Mouse (Mus musculus) liver, adult 2 months (tissue): ENCODE data around the gene Pgd. TPM values are rescaled to one million over a fixed set of nuclear protein-coding genes. Genes with fewer than 3 reads are reported as not detected.
"Not testable (repeated sequence)": the region's sequence is repeated elsewhere in the genome, so short reads cannot be mapped to it uniquely, and the experiment has no call there.

Source experiments
- DNase-seq: peaks from one replicate; pipeline ENCODE4 v3.0.0-alpha.2; 2011; ENCODE audit warnings: low read depth, low spot score; ENCODE audit errors: extremely low read depth
- H3K27ac ChIP-seq: fragments of 200-500 bp; replicated peaks from 2 replicates; pipeline ENCODE4 v1.5.1; 2012; ENCODE audit warnings: low read depth, mild to moderate bottlenecking, control low read depth, inconsistent platforms, low read length; ENCODE audit not compliant: insufficient read depth
- H3K27me3 ChIP-seq: fragments of 200-500 bp; 2 replicates; pipeline ENCODE4 v1.6.1; 2012; ENCODE audit warnings: mild to moderate bottlenecking, moderate library complexity, low read length, inconsistent platforms; ENCODE audit not compliant: control insufficient read depth, insufficient read depth
- H3K36me3 ChIP-seq: fragments of 200-500 bp; 2 replicates; pipeline ENCODE4 v1.6.1; 2012; ENCODE audit warnings: low read length, inconsistent platforms; ENCODE audit not compliant: control insufficient read depth, insufficient read depth
- H3K4me1 ChIP-seq: fragments of 200-500 bp; 2 replicates; pipeline ENCODE4 v1.6.1; 2011; ENCODE audit warnings: low read length; ENCODE audit not compliant: control insufficient read depth, insufficient read depth
- H3K4me3 ChIP-seq: fragments of 200-500 bp; 2 replicates; pipeline ENCODE4 v1.5.1; 2011; ENCODE audit warnings: low read depth, mild to moderate bottlenecking, control low read depth, low read length, moderate library complexity; ENCODE audit not compliant: insufficient read depth
- H3K79me2 ChIP-seq: fragments of 200-500 bp; 2 replicates; pipeline ENCODE4 v1.6.1; 2012; ENCODE audit warnings: inconsistent platforms, mild to moderate bottlenecking, low read length, moderate library complexity; ENCODE audit not compliant: control insufficient read depth, insufficient read depth
- H3K9ac ChIP-seq: fragments of 200-500 bp; 2 replicates; pipeline ENCODE4 v1.6.1; 2012; ENCODE audit warnings: low read depth, mild to moderate bottlenecking, control low read depth, inconsistent platforms, low read length
- CTCF ChIP-seq: fragments of 200-500 bp; IDR thresholded peaks from 2 replicates; pipeline ENCODE4 v1.5.1; 2011; ENCODE audit warnings: low read depth, low read length, control low read depth
- POLR2A ChIP-seq: fragments of 200-500 bp; IDR thresholded peaks from 2 replicates; pipeline ENCODE4 v1.6.1; 2011; ENCODE audit warnings: low read length, control low read depth; ENCODE audit not compliant: insufficient read depth; ENCODE audit errors: extremely low read depth
- WGBS: fragments of 180-500 bp; shearing (Covaris S2); methylation state at CpG from one replicate; pipeline ENCODE4 v1.1.7; 2018; 5-methylcytosine and 5-hydroxymethylcytosine counted together
- polyA plus RNA-seq: library from polyadenylated mRNA; depleted of rRNA; stranded (reverse); fragments of >200 nt; gene quantifications from 2 replicates; pipeline ENCODE4 v1.2.3, GENCODE M21; 2012; rRNA removed
- total RNA-seq: library from RNA; depleted of rRNA; stranded (reverse); fragments of >200 nt; gene quantifications from 2 replicates; pipeline ENCODE4 v1.2.3, GENCODE M21; 2014; rRNA removed

Gene Pgd
- total RNA-seq (13.1 and 17.6 TPM in 2 replicates), polyA plus RNA-seq (45.0 and 51.1 TPM in 2 replicates)

GRCm38 (mm10) chr4:149166215-149166946 lies at the start of gene Pgd:
Gene Pgd, minus strand, starts transcription at chr4:149166771.
- DNase-seq = peak; percentile 87
- under 1% methylated on average over 59 of the region's 59 CpGs for WGBS
- H3K4me1 ChIP-seq = peaks cover 15% of the 10 kb centered on the region

DNA sequence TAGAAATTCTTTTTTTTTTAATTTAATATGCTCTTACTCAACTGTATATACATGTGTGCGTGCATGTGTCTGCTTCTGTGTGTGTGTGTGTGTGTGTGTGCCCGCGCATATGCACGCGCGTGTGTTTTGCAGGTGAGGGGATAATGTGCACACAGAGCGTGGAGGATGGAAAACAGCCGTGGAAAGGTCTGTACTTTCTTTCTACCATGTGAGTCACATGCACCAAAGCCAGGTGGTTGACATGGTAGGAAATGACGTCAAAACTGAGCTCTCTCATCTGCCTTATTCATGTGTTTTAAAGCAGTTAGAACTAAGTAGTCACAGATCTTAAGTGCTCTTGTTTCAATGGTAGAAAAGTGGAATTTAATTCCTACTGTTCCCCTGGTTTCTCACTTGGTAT lies 49.4 kb upstream of the Pgd start:
- no peaks in the 10 kb centered on the region for H3K27me3 ChIP-seq
- DNase-seq = no peak
- H3K79me2 ChIP-seq = no peaks in the 10 kb centered on the region
- H3K36me3 ChIP-seq = peaks cover 65% of the 10 kb centered on the region
- H3K4me3 ChIP-seq = no peak overlapping the region
- WGBS = 97% methylated on average over 9 of the region's 9 CpGs
- H3K27ac ChIP-seq = no peak overlapping the region
- TF ChIP-seq POLR2A (no peak), CTCF (no peak)
- H3K4me1 ChIP-seq = no peaks in the 10 kb centered on the region
- no peak overlapping the region for H3K9ac ChIP-seq

More at GRCm38 (mm10) chr4:149166215-149166946, at the start of gene Pgd:
- Histone ChIP-seq H3K79me2 (no peaks in the 10 kb centered on the region; the same call in 1 of the 2 replicates), H3K9ac (peak within 1 kb of the TSS; percentile 89), H3K36me3 (peaks cover 2% of the 10 kb centered on the region; the same call in 1 of the 2 replicates), H3K27me3 (no peaks in the 10 kb centered on the region), H3K27ac (peak within 1 kb of the TSS; percentile 80), H3K4me3 (peak within 1 kb of the TSS; percentile 87)
- TF ChIP-seq POLR2A (peak; percentile 91), CTCF (no peak)

DNA sequence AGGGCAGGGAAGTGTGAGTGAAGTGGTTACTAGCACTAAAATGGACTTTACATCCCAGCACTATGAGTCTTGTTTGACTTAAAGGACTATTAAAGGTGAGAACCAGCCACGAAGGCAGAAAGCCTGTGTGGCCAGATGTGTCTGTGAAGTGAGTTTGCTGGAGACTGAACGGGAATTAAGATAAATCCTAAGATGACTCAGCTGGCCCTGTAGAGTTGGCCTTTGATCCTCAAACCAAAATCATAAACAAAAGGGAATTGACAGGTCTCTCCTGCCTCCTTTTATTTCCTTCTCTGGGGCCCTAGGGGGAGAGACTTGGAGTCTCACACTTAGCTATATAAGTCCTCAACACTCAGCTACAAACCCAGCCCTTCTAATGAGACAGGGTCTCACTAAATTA lies 48.8 kb upstream of the Pgd start:
- H3K9ac ChIP-seq = no peak overlapping the region
- 85% methylated on average over 2 of the region's 2 CpGs for WGBS
- DNase-seq = no peak
- H3K79me2 ChIP-seq = no peaks in the 10 kb centered on the region
- no peaks in the 10 kb centered on the region for H3K4me1 ChIP-seq
- TF ChIP-seq CTCF = no peak
- no peak for TF ChIP-seq POLR2A
- H3K27ac ChIP-seq = no peak overlapping the region
- no peaks in the 10 kb centered on the region for H3K27me3 ChIP-seq
- H3K4me3 ChIP-seq = no peak overlapping the region
- peaks cover 66% of the 10 kb centered on the region for H3K36me3 ChIP-seq

DNA sequence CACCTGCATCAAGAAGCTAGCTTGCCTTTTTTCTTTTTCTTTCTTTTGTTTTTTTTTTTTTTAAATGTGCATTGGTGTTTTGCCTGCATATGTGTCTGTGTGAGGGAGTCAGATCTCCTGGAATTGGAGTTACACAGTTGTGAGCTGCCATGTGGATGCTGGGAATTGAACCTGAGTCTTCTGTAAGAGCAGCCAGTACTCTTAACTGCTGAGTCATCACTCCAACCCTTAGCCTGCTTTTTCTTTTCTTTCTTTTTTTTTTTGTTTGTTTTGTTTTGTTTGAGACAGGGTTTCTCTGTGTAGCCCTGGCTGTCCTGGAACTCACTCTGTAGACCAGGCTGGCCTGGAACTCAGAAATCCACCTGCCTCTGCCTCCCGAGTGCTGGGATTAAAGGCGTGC lies 47.9 kb upstream of the Pgd start:
- DNase-seq, H3K9ac ChIP-seq, H3K4me3 ChIP-seq, H3K27me3 ChIP-seq, H3K79me2 ChIP-seq, H3K27ac ChIP-seq, H3K4me1 ChIP-seq: not testable (repeated sequence)
- 100% methylated on average over 2 of the region's 2 CpGs for WGBS
- peaks cover 64% of the 10 kb centered on the region for H3K36me3 ChIP-seq

DNA sequence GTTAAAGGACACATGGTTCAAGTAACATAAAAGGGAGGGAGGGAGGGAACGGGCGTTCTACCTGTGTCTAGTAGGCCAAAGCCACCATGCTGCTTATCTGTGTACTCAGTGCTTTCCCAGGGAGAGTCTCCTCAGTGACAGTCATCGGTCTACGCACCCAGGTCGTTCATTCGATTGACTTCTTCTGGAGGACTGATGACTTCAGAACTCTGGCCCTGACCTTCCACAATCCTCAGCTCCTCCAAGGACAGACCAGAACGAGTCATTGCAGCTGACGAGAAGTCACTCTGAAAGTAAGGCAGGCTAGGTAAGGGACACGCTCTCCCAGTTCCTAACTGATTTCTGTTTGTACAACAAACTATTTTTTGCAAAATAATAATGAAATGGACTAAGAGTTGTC lies 46.9 kb upstream of the Pgd start:
- Histone ChIP-seq H3K36me3 (peaks cover 63% of the 10 kb centered on the region), H3K4me1 (no peaks in the 10 kb centered on the region), H3K79me2 (no peaks in the 10 kb centered on the region), H3K27me3 (no peaks in the 10 kb centered on the region), H3K4me3 (no peak overlapping the region), H3K9ac (no peak overlapping the region), H3K27ac (no peak overlapping the region)
- TF ChIP-seq POLR2A (no peak), CTCF (no peak)
- 95% methylated on average over 9 of the region's 9 CpGs for WGBS
- DNase-seq = no peak

DNA sequence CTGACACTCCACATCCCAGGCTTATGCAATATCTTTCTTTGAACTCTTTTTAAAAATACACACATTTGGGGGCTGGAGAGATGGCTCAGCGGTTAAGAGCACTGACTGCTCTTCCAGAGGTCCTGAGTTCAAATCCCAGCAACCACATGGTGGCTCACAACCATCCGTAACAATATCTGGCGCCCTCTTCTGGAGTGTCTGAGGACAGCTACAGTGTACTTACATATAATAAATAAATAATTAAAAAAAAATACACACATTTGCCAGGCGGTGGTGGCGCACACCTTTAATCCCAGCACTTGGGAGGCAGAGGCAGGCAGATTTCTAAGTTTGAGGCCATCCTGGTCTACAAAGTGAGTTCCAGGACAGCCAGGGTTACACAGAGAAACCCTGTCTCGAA lies 44.9 kb upstream of the Pgd start:
- H3K27ac ChIP-seq, H3K27me3 ChIP-seq, DNase-seq, H3K9ac ChIP-seq, H3K4me3 ChIP-seq, H3K79me2 ChIP-seq, H3K4me1 ChIP-seq: not testable (repeated sequence)
- WGBS = 97% methylated on average over 6 of the region's 6 CpGs
- peaks cover 67% of the 10 kb centered on the region for H3K36me3 ChIP-seq
